Mouse (Mus musculus): ENCODE measurements at regions not wholly inside any gene's neighbourhood (a gene's known extent, or its start where the extent isn't known, plus 50 kb on each side); places are given as distances from the start of the nearest gene placed in this dataset.

DNA sequence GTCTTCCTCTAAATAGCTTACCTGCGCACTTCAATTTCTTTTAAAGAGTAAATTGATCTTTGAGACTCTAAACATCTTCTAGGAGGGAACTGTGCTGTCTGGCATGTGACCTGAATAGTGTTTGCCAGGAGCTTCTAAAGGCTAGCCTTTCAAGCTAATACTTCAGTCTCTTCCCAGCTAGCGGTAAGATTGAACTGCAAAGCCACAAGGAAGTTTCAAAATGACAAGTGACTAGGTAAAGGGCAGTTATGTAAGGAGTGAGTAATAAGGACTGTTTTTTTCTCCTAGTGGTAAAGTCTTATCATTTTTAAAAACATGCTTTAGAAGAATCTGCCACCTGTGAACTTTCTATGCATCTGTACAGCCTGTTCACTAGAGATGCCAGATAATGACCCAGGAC lies 211.1 kb downstream of the Kcnrg start:
- TF ChIP-seq CTCF (IDR thresholded peaks at IDR 0.05 in 2 of 3, conservative IDR thresholded peaks at IDR 0.05 in 1 of 3; ENCODE audit: control insufficient read depth in 1 of 3, insufficient read depth in 1 of 3, low read depth in 2 of 3, low read length in 3 of 3, poor library complexity in 1 of 3, severe bottlenecking in 1 of 3) (no peak), POLR2A (IDR thresholded peaks at IDR 0.05; ENCODE audit: control insufficient read depth in 1 of 2, insufficient read depth in 1 of 2, low read depth in 1 of 2, low read length in 2 of 2, poor library complexity in 1 of 2) (no peak), USF2 (IDR thresholded peaks at IDR 0.05; ENCODE audit: borderline replicate concordance in 1 of 2, insufficient read depth in 1 of 2, low read depth in 1 of 2, low read length in 2 of 2) (no peak), ZKSCAN1 (IDR thresholded peaks at IDR 0.05; ENCODE audit: low read depth, low read length) (no peak), MYC (IDR thresholded peaks at IDR 0.05; ENCODE audit: low read depth, low read length) (no peak)

All from MEL (cell line).